Mouse (Mus musculus) c-Kit-positive CD71-positive TER-119-negative erythroid progenitor cells, embryonic 14.5 days (primary cell): ENCODE results near the gene Gm3618.
"Not testable (repeated sequence)": the region's sequence is repeated elsewhere in the genome, so short reads cannot be mapped to it uniquely, and the experiment has no call there.

Source experiments
- DNase-seq: peaks from one replicate; pipeline ENCODE4 v3.0.0-alpha.2; 2013; ENCODE audit warnings: low read depth

The Gm3618 gene

GRCm38 (mm10) chr14:6343578-6343977, at the start of gene Gm3618:
Gene Gm3618, minus strand, starts transcription at chr14:6343678.
- not testable (repeated sequence) for DNase-seq

GRCm38 (mm10) chr14:6390219-6390618, 46.7 kb upstream of the Gm3618 start, which contains the start of gene Gm16440:
Gene Gm16440, minus strand, starts transcription at chr14:6390319.
- not testable (repeated sequence) for DNase-seq

- DNase-seq, result not testable (repeated sequence)
These were observed 38.7 kb downstream of the Gm3618 start, which contains the start of gene Gm21103 for GRCm38 (mm10) chr14:6304743-6305142. Gene Gm21103, minus strand, starts transcription at chr14:6304843.

- DNase-seq, result not testable (repeated sequence)
These were observed 56.4 kb downstream of the Gm3618 start, which contains the start of gene Gm3411 for GRCm38 (mm10) chr14:6286931-6287715. Gene Gm3411, minus strand, starts transcription at chr14:6287250.
